Mouse (Mus musculus): ENCODE data around the gene Kank1. TPM values are rescaled to one million over a fixed set of nuclear protein-coding genes. Genes with fewer than 3 reads are reported as not detected.

Kank1 gene
- polyA plus RNA-seq, 1 experiment from 2014 or later, result 2.4 TPM

- DNase-seq (ENCODE audit: low spot score) (peak; percentile 92), ATAC-seq (peak; percentile 80)
- Histone ChIP-seq H3K9ac (ENCODE audit: low read length) (no peak overlapping the region), H3K9me3 (replicated peaks; ENCODE audit: control insufficient read depth, low read length) (no peaks in the 10 kb centered on the region), H3K27me3 (replicated peaks; ENCODE audit: control insufficient read depth, insufficient read depth, low read length) (no peaks in the 10 kb centered on the region), H3K4me2 (ENCODE audit: low read length) (no peak overlapping the region), H3K27ac (ENCODE audit: low read depth, low read length) (no peak overlapping the region), H3K36me3 (ENCODE audit: control insufficient read depth, insufficient read depth, low read length) (no peaks in the 10 kb centered on the region), H3K4me3 (ENCODE audit: low read depth, low read length) (no peak overlapping the region), H3K4me1 (ENCODE audit: control insufficient read depth, insufficient read depth, low read length) (no peaks in the 10 kb centered on the region; the same call in 1 of the 2 replicates)
- 35% methylated on average over 11 of the region's 11 CpGs for WGBS
Observed at GRCm38 (mm10) chr19:25340630-25341620, 104.2 kb downstream of the Kank1 start.

- Histone ChIP-seq H3K4me2 (ENCODE audit: low read length) (no peak overlapping the region), H3K27me3 (replicated peaks; ENCODE audit: control insufficient read depth, insufficient read depth, low read length) (no peaks in the 10 kb centered on the region), H3K9ac (ENCODE audit: low read length) (no peak overlapping the region), H3K27ac (ENCODE audit: low read depth, low read length) (no peak overlapping the region), H3K9me3 (replicated peaks; ENCODE audit: control insufficient read depth, low read length) (no peaks in the 10 kb centered on the region), H3K36me3 (ENCODE audit: control insufficient read depth, insufficient read depth, low read length) (no peaks in the 10 kb centered on the region), H3K4me3 (ENCODE audit: low read depth, low read length) (no peak overlapping the region), H3K4me1 (ENCODE audit: control insufficient read depth, insufficient read depth, low read length) (no peaks in the 10 kb centered on the region; the same call in 1 of the 2 replicates)
- DNase-seq (ENCODE audit: low spot score), result no peak
- ATAC-seq, result no peak
- WGBS, result 70% methylated on average over 5 of the region's 5 CpGs
Observed at GRCm38 (mm10) chr19:25342026-25342425, 105.3 kb downstream of the Kank1 start.

GRCm38 (mm10) chr19:25343657-25344322 is 107.0 kb downstream of the Kank1 start:
- Histone ChIP-seq H3K4me1 (ENCODE audit: control insufficient read depth, insufficient read depth, low read length) (no peaks in the 10 kb centered on the region; the same call in 1 of the 2 replicates), H3K27ac (ENCODE audit: low read depth, low read length) (no peak overlapping the region), H3K27me3 (replicated peaks; ENCODE audit: control insufficient read depth, insufficient read depth, low read length) (no peaks in the 10 kb centered on the region), H3K9ac (ENCODE audit: low read length) (no peak overlapping the region), H3K36me3 (ENCODE audit: control insufficient read depth, insufficient read depth, low read length) (no peaks in the 10 kb centered on the region), H3K4me3 (ENCODE audit: low read depth, low read length) (no peak overlapping the region), H3K9me3 (replicated peaks; ENCODE audit: control insufficient read depth, low read length) (no peaks in the 10 kb centered on the region), H3K4me2 (ENCODE audit: low read length) (no peak overlapping the region)
- no peak for DNase-seq (ENCODE audit: low spot score)
- no peak for ATAC-seq
- 62% methylated on average over 16 of the region's 16 CpGs for WGBS

- ATAC-seq, result no peak
- 47% methylated on average over 6 of the region's 6 CpGs for WGBS
- no peaks in the 10 kb centered on the region; the same call in 1 of the 2 replicates for H3K4me1 ChIP-seq (ENCODE audit: control insufficient read depth, insufficient read depth, low read length)
Observed at GRCm38 (mm10) chr19:25344371-25344770, 107.6 kb downstream of the Kank1 start.

GRCm38 (mm10) chr19:25345972-25346371 is 109.2 kb downstream of the Kank1 start:
- Histone ChIP-seq H3K9me3 (replicated peaks; ENCODE audit: control insufficient read depth, low read length) (no peaks in the 10 kb centered on the region), H3K27ac (ENCODE audit: low read depth, low read length) (no peak overlapping the region), H3K27me3 (replicated peaks; ENCODE audit: control insufficient read depth, insufficient read depth, low read length) (no peaks in the 10 kb centered on the region), H3K4me1 (ENCODE audit: control insufficient read depth, insufficient read depth, low read length) (no peaks in the 10 kb centered on the region; the same call in 1 of the 2 replicates), H3K4me2 (ENCODE audit: low read length) (no peak overlapping the region), H3K36me3 (ENCODE audit: control insufficient read depth, insufficient read depth, low read length) (no peaks in the 10 kb centered on the region), H3K9ac (ENCODE audit: low read length) (no peak overlapping the region), H3K4me3 (ENCODE audit: low read depth, low read length) (no peak overlapping the region)
- DNase-seq (ENCODE audit: low spot score) (no peak), ATAC-seq (no peak)
- 94% methylated on average over 5 of the region's 5 CpGs for WGBS

More at GRCm38 (mm10) chr19:25344371-25344770, 107.6 kb downstream of the Kank1 start:
- no peak overlapping the region for H3K4me2 ChIP-seq (ENCODE audit: low read length)
- H3K4me3 ChIP-seq (ENCODE audit: low read depth, low read length), result no peak overlapping the region
- no peaks in the 10 kb centered on the region for H3K27me3 ChIP-seq (replicated peaks; ENCODE audit: control insufficient read depth, insufficient read depth, low read length)
- no peaks in the 10 kb centered on the region for H3K36me3 ChIP-seq (ENCODE audit: control insufficient read depth, insufficient read depth, low read length)
- no peak overlapping the region for H3K9ac ChIP-seq (ENCODE audit: low read length)
- H3K27ac ChIP-seq (ENCODE audit: low read depth, low read length), result no peak overlapping the region
- H3K9me3 ChIP-seq (replicated peaks; ENCODE audit: control insufficient read depth, low read length), result no peaks in the 10 kb centered on the region
- peak; percentile 55 for DNase-seq (ENCODE audit: low spot score)

GRCm38 (mm10) chr19:25347515-25347914 is 110.7 kb downstream of the Kank1 start:
- ATAC-seq (no peak), DNase-seq (ENCODE audit: low spot score) (no peak)
- 80% methylated on average over 5 of the region's 5 CpGs for WGBS
- H3K4me1 ChIP-seq (ENCODE audit: control insufficient read depth, insufficient read depth, low read length), result no peaks in the 10 kb centered on the region; the same call in 1 of the 2 replicates
- no peaks in the 10 kb centered on the region for H3K27me3 ChIP-seq (replicated peaks; ENCODE audit: control insufficient read depth, insufficient read depth, low read length)
- no peak overlapping the region for H3K9ac ChIP-seq (ENCODE audit: low read length)
- H3K36me3 ChIP-seq (ENCODE audit: control insufficient read depth, insufficient read depth, low read length), result no peaks in the 10 kb centered on the region
- H3K4me3 ChIP-seq (ENCODE audit: low read depth, low read length), result no peak overlapping the region
- no peaks in the 10 kb centered on the region for H3K9me3 ChIP-seq (replicated peaks; ENCODE audit: control insufficient read depth, low read length)
- no peak overlapping the region for H3K27ac ChIP-seq (ENCODE audit: low read depth, low read length)
- H3K4me2 ChIP-seq (ENCODE audit: low read length), result no peak overlapping the region

- no peaks in the 10 kb centered on the region for H3K27me3 ChIP-seq (replicated peaks; ENCODE audit: control insufficient read depth, insufficient read depth, low read length)
- no peak overlapping the region for H3K27ac ChIP-seq (ENCODE audit: low read depth, low read length)
- DNase-seq (ENCODE audit: low spot score) (peak; percentile 60), ATAC-seq (peak; percentile 76; the same call in 1 of the 2 replicates)
- no peaks in the 10 kb centered on the region for H3K4me1 ChIP-seq (ENCODE audit: control insufficient read depth, insufficient read depth, low read length)
- WGBS, result 70% methylated on average over 15 of the region's 15 CpGs
- no peak overlapping the region for H3K9ac ChIP-seq (ENCODE audit: low read length)
- no peaks in the 10 kb centered on the region for H3K36me3 ChIP-seq (ENCODE audit: control insufficient read depth, insufficient read depth, low read length)
- H3K4me3 ChIP-seq (ENCODE audit: low read depth, low read length), result no peak overlapping the region
- H3K9me3 ChIP-seq (replicated peaks; ENCODE audit: control insufficient read depth, low read length), result no peaks in the 10 kb centered on the region
- no peak overlapping the region for H3K4me2 ChIP-seq (ENCODE audit: low read length)
Observed at GRCm38 (mm10) chr19:25351257-25351955, 114.6 kb downstream of the Kank1 start.

GRCm38 (mm10) chr19:25357094-25357493 is 120.3 kb downstream of the Kank1 start:
- no peak for ATAC-seq
- Histone ChIP-seq H3K4me2 (ENCODE audit: low read length) (no peak overlapping the region), H3K27me3 (replicated peaks; ENCODE audit: control insufficient read depth, insufficient read depth, low read length) (no peaks in the 10 kb centered on the region), H3K9ac (ENCODE audit: low read length) (no peak overlapping the region), H3K4me3 (ENCODE audit: low read depth, low read length) (no peak overlapping the region), H3K9me3 (replicated peaks; ENCODE audit: control insufficient read depth, low read length) (no peaks in the 10 kb centered on the region), H3K4me1 (ENCODE audit: control insufficient read depth, insufficient read depth, low read length) (peaks cover 21% of the 10 kb centered on the region), H3K27ac (ENCODE audit: low read depth, low read length) (no peak overlapping the region), H3K36me3 (ENCODE audit: control insufficient read depth, insufficient read depth, low read length) (no peaks in the 10 kb centered on the region)
- 80% methylated on average over 11 of the region's 11 CpGs for WGBS
- DNase-seq (ENCODE audit: low spot score), result no peak
